Mouse (Mus musculus) heart, embryonic 10.5 days (tissue): ENCODE measurements around the gene Gm38394. TPM values are rescaled to one million over a fixed set of nuclear protein-coding genes. Genes with fewer than 3 reads are reported as not detected.

Experiments
- DNase-seq: peaks from one replicate; pipeline ENCODE4 v3.0.0-alpha.2; 2017; ENCODE audit warnings: low spot score
- H3K27ac ChIP-seq: fragments of 300-500 bp; sonication (generic); 2 replicates; pipeline ENCODE4 v1.5.1; 2016; ENCODE audit warnings: mild to moderate bottlenecking
- H3K27me3 ChIP-seq: fragments of 300-500 bp; sonication (generic); 2 replicates; pipeline ENCODE4 v1.6.1; 2016; ENCODE audit warnings: mild to moderate bottlenecking; ENCODE audit not compliant: poor library complexity, insufficient read depth, severe bottlenecking
- H3K36me3 ChIP-seq: fragments of 300-500 bp; sonication (generic); 2 replicates; pipeline ENCODE4 v1.6.1; 2016; ENCODE audit warnings: mild to moderate bottlenecking, moderate library complexity
- H3K4me1 ChIP-seq: fragments of 300-500 bp; sonication (generic); 2 replicates; pipeline ENCODE4 v1.6.1; 2016; ENCODE audit warnings: mild to moderate bottlenecking
- H3K4me3 ChIP-seq: fragments of 300-500 bp; sonication (generic); 2 replicates; pipeline ENCODE4 v1.5.1; 2016; ENCODE audit warnings: mild to moderate bottlenecking, moderate library complexity
- H3K9me3 ChIP-seq: fragments of 300-500 bp; sonication (generic); 2 replicates; pipeline ENCODE4 v1.6.1; 2016; ENCODE audit warnings: mild to moderate bottlenecking, moderate library complexity
- WGBS: fragments of 180-500 bp; shearing (Covaris S2); methylation state at CpG from one replicate; pipeline ENCODE4 v1.1.7; 2016; 5-methylcytosine and 5-hydroxymethylcytosine counted together
- polyA plus RNA-seq: library from polyadenylated mRNA; unstranded; fragments of >200 nt; fragmentation: Nextera tagmentation; extraction: Ambion mirVana; gene quantifications from 2 replicates; pipeline ENCODE4 v1.2.1, GENCODE M21; 2016

Gene Gm38394
- polyA plus RNA-seq, 1 experiment from 2014 or later: 4.5 TPM

DNA sequence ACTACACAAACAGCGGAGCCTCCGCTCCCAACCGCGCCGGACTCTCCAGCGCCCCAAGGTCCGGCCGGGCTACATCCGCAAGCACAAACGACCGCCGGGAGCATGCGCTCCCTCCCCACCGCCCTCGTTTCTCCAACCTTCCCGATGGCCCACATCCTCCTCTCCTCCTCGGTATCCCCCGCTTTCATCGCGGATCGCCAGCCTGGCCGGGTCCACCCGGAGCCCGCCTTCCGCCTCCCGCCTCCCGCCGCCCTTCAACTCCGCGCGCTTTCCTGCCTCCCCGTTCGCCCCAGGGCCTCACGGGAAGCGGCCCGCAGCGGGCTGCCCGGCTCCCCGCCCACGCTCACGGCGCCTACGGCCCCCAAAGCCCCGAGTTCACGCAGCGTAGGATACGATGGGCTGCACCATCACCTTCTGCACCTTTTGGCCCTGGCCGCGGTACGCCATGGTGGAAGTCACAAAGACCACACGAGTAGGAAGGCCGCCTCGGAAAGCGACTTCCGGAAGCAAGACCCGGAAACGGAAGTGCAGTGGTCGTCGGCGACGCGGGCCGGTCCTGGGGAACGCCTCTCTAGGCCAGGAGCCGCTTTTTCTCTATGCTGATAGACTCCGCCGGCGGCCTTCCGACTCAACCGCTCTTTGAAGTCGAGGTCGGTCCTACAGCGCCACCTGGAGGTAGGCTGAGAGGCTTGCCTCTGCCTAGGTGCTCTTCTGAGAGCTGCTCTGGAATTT lies 51.2 kb downstream of the Gm38394 start, which contains the start of gene Snrpe:
TSS of gene Snrpe (minus strand) at position 521 of the 732 bp plus-strand sequence.
- H3K27me3 ChIP-seq: no peaks in the 10 kb centered on the region
- peaks cover 48% of the 10 kb centered on the region for H3K36me3 ChIP-seq
- peak within 1 kb of the TSS; percentile 95 for H3K27ac ChIP-seq
- H3K9me3 ChIP-seq: no peaks in the 10 kb centered on the region
- no peaks in the 10 kb centered on the region for H3K4me1 ChIP-seq
- peak within 1 kb of the TSS; percentile 90 for H3K4me3 ChIP-seq
- peak; percentile 98 for DNase-seq
- under 1% methylated on average over 73 of the region's 73 CpGs for WGBS

GRCm38 (mm10) chr1:133603174-133603573 lies 57.9 kb downstream of the Gm38394 start:
- Histone ChIP-seq H3K36me3 (peaks cover 70% of the 10 kb centered on the region), H3K4me3 (no peak overlapping the region), H3K9me3 (no peaks in the 10 kb centered on the region), H3K27me3 (no peaks in the 10 kb centered on the region), H3K4me1 (no peaks in the 10 kb centered on the region), H3K27ac (no peak overlapping the region)
- no peak for DNase-seq
- WGBS: 87% methylated on average over 4 of the region's 4 CpGs

- 22% methylated on average over 4 of the region's 4 CpGs for WGBS
- no peaks in the 10 kb centered on the region for H3K27me3 ChIP-seq
- no peak for DNase-seq
- no peaks in the 10 kb centered on the region for H3K9me3 ChIP-seq
- H3K4me1 ChIP-seq: no peaks in the 10 kb centered on the region; the same call in 1 of the 2 replicates
- no peak overlapping the region for H3K4me3 ChIP-seq
- H3K27ac ChIP-seq: no peak overlapping the region
- peaks cover 4% of the 10 kb centered on the region; the same call in 1 of the 2 replicates for H3K36me3 ChIP-seq
Measured at GRCm38 (mm10) chr1:133596298-133597007, 64.7 kb downstream of the Gm38394 start.

DNA sequence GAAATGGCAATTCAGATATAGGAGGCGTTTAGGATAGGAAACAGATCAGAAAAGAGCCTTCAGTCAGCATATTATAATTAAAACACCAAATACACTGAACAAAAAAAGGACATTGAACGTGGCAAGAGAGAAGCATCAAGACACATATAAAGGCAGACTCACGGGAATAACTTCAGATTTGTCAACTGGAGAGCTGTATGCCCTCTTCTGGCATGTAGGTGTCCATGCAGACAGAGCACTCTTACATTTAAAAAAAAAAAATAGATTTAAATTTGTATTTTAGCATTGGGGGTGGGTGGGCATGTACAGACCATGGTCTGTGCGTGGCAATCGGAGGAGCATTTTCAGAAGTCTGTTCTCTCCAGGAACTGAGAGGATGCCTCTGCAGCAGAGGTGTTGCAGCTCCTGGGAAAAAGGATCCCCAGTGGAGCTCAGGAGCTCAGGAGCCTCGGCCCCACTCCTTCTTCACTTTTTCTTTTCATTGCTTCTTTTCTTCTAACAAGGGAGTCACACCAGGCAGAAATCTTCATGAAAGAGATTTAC lies 75.1 kb downstream of the Gm38394 start:
- DNase-seq: no peak
- H3K36me3 ChIP-seq: no peaks in the 10 kb centered on the region
- no peak overlapping the region for H3K4me3 ChIP-seq
- H3K4me1 ChIP-seq: no peaks in the 10 kb centered on the region
- H3K9me3 ChIP-seq: no peaks in the 10 kb centered on the region
- 70% methylated on average over 6 of the region's 6 CpGs for WGBS
- H3K27ac ChIP-seq: no peak overlapping the region
- H3K27me3 ChIP-seq: no peaks in the 10 kb centered on the region

- 60% methylated on average over 11 of the region's 11 CpGs for WGBS
- DNase-seq: no peak
- H3K4me1 ChIP-seq: no peaks in the 10 kb centered on the region
- no peaks in the 10 kb centered on the region for H3K27me3 ChIP-seq
- H3K9me3 ChIP-seq: peaks cover 1% of the 10 kb centered on the region; the same call in 1 of the 2 replicates
- no peak overlapping the region for H3K27ac ChIP-seq
- no peak overlapping the region for H3K4me3 ChIP-seq
- H3K36me3 ChIP-seq: no peaks in the 10 kb centered on the region
Measured at GRCm38 (mm10) chr1:133571293-133571692, 89.8 kb downstream of the Gm38394 start.

Other genes with a start within 250 kb of the Gm38394 start
- gene Sox13, start 236.9 kb downstream of the Gm38394 start, polyA plus RNA-seq: 4.2 and 8.5 TPM in 2 replicates
- 530 and 623 TPM in 2 replicates for gene Snrpe, start 51.0 kb downstream of the Gm38394 start, polyA plus RNA-seq
- gene Zbed6, start 433 bp downstream of the Gm38394 start, polyA plus RNA-seq: not detected in 2 replicates
- gene Lax1, start 28.8 kb upstream of the Gm38394 start, polyA plus RNA-seq: 0.26 and 0.53 TPM in 2 replicates
- 15.2 and 26.4 TPM in 2 replicates for gene Atp2b4, start 139.7 kb upstream of the Gm38394 start, polyA plus RNA-seq
- 0.16 and 0.69 TPM in 2 replicates for gene Optc, start 246.7 kb upstream of the Gm38394 start, polyA plus RNA-seq